Mouse (Mus musculus) embryonic facial prominence, embryonic 12.5 days (tissue): ENCODE data around the gene Nbas. TPM values are rescaled to one million over a fixed set of nuclear protein-coding genes. Genes with fewer than 3 reads are reported as not detected.

ENCODE experiments used
- ATAC-seq: fragments of 200-750 bp; cut with Nextera tagmentation; 2 replicates; pipeline ENCODE4 v1.8.0; 2017; ENCODE audit not compliant: insufficient number of reproducible peaks, insufficient read depth, low FRiP score, low TSS enrichment
- H3K27ac ChIP-seq: fragments of 300-500 bp; sonication (generic); 2 replicates; pipeline ENCODE4 v1.5.1; 2016; ENCODE audit warnings: mild to moderate bottlenecking
- H3K27me3 ChIP-seq: fragments of 300-500 bp; sonication (generic); 2 replicates; pipeline ENCODE4 v1.6.1; 2016; ENCODE audit warnings: mild to moderate bottlenecking, moderate library complexity
- H3K36me3 ChIP-seq: fragments of 300-500 bp; sonication (generic); 2 replicates; pipeline ENCODE4 v1.6.1; 2016; ENCODE audit warnings: mild to moderate bottlenecking
- H3K4me1 ChIP-seq: fragments of 300-500 bp; sonication (generic); 2 replicates; pipeline ENCODE4 v1.6.1; 2016
- H3K4me2 ChIP-seq: fragments of 300-500 bp; sonication (generic); replicated peaks from 2 replicates; pipeline ENCODE4 v1.6.1; 2016; ENCODE audit warnings: mild to moderate bottlenecking, moderate library complexity
- H3K4me3 ChIP-seq: fragments of 300-500 bp; sonication (generic); 2 replicates; pipeline ENCODE4 v1.5.1; 2016; ENCODE audit warnings: mild to moderate bottlenecking
- H3K9ac ChIP-seq: fragments of 300-500 bp; sonication (generic); 2 replicates; pipeline ENCODE4 v1.6.1; 2016; ENCODE audit warnings: mild to moderate bottlenecking, moderate library complexity
- H3K9me3 ChIP-seq: fragments of 300-500 bp; sonication (generic); 2 replicates; pipeline ENCODE4 v1.6.1; 2016; ENCODE audit warnings: mild to moderate bottlenecking, moderate library complexity
- WGBS: fragments of 180-500 bp; shearing (Covaris S2); methylation state at CpG from one replicate; pipeline ENCODE4 v1.1.7; 2016; 5-methylcytosine and 5-hydroxymethylcytosine counted together
- polyA plus RNA-seq: library from polyadenylated mRNA; unstranded; fragments of >200 nt; fragmentation: Nextera tagmentation; extraction: Ambion mirVana; gene quantifications from 2 replicates; pipeline ENCODE4 v1.2.1, GENCODE M21; 2016

Gene Nbas
- polyA plus RNA-seq, 1 experiment from 2014 or later = 16.3 TPM

DNA sequence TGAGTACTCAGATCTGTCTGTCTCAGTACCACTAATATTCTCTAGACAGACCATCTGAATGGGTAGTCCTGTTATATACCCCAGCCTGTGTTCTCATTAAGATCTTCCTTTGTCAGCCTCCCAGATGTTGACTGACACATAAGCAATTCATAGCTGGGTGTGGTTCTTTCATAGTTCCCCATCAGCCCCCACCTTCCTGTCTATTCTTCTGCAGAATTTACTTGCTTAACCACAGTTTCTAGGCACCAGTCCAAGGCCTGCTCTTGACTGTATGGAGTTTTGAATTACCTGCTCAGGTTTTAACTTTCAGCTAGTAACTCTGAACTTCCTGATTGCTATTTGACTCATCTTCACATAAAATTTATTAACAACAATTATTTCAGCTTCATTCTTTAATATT is 141.3 kb downstream of the Nbas start:
- no peak for ATAC-seq
- Histone ChIP-seq H3K27me3 (no peaks in the 10 kb centered on the region), H3K4me3 (no peak overlapping the region), H3K9ac (no peak overlapping the region), H3K9me3 (no peaks in the 10 kb centered on the region), H3K36me3 (no peaks in the 10 kb centered on the region), H3K4me2 (no peak overlapping the region), H3K27ac (no peak overlapping the region), H3K4me1 (no peaks in the 10 kb centered on the region)

DNA sequence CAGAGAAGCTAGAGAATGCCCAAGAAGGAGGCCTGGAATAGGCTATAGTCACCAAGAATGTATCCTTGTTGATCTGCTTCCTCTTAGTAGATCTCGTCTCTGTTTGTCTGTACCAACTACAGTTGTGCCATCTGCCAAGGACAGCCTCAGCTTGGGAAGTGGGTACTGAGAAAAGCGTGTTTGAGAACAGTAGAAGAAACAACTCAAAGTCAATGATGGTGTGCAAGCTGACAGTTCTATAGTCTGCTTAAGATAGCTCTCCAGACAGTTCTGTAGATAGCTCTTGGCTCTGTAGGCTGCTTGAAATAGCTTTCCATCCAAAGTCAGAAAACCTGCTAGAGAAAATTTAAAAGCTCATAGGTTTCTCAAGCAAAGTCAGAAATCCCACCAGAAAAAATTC is 149.7 kb downstream of the Nbas start:
- Histone ChIP-seq H3K9me3 (no peaks in the 10 kb centered on the region), H3K27ac (no peak overlapping the region), H3K4me2 (no peak overlapping the region), H3K4me1 (no peaks in the 10 kb centered on the region), H3K4me3 (no peak overlapping the region), H3K36me3 (peaks cover 9% of the 10 kb centered on the region; the same call in 1 of the 2 replicates), H3K27me3 (no peaks in the 10 kb centered on the region), H3K9ac (no peak overlapping the region)
- no peak for ATAC-seq
- WGBS = 97% methylated on average over 2 of the region's 2 CpGs

DNA sequence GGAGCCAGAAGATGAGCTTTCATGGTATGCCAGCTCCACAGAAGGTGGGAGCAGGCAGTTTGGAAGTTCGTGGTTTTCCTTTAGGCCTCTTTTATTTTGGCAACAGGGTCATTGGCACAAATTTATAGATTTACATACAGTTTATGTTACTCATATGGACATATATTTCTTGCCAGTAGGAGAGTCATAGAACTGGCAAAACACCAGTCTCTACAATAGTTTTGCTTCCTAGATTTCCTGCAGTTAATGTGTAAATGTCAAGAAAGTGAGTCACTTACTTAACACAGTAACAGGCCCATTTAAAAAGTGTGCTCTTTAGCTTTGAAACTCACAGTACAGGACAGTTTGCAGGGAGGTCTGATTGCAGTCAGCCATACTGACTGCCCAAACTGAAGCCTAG is 161.3 kb downstream of the Nbas start:
- H3K9me3 ChIP-seq = no peaks in the 10 kb centered on the region
- no peak overlapping the region for H3K27ac ChIP-seq
- no peak overlapping the region for H3K4me2 ChIP-seq
- peaks cover 9% of the 10 kb centered on the region for H3K36me3 ChIP-seq
- no peak overlapping the region for H3K9ac ChIP-seq
- no peaks in the 10 kb centered on the region for H3K27me3 ChIP-seq
- no peak for ATAC-seq
- 84% methylated on average over 1 of the region's 1 CpGs for WGBS
- H3K4me1 ChIP-seq = no peaks in the 10 kb centered on the region
- no peak overlapping the region for H3K4me3 ChIP-seq

DNA sequence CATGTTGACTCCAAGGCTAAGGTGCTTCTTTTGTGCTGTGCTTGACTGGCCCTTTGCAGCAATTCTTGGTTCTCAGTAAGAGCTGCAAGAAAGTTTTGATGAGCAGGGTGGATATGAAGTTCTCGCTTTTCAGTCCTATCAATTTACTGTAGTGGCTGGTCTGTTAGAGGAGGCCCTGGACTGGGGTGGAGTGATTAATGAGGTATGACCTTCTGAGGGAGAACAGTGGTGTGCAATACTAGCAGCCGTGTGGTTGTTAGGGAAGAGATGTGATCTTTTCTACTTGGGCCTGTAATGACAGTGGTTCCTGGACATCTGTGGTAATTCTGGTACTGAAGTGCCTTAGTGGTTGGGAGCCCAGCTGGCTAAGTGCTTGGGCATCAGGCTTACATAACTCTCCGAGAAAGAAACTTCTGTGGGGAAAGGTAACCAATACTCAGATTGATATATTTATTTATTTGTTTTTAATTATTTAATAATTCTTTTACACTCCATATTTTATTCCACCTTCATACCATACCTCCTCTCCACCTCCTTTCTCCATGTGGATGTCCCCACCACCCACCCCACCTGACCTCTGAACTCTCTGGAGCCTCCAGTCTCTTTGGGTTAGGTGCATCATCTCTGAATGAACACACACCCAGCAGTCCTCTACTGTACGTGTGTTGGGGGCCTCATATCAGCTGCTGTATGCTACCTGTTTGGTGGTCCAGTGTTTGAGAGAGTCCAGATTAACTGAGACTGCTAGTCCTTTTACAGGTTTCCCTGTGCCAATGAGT is 175.9 kb downstream of the Nbas start:
- Histone ChIP-seq H3K27me3 (no peaks in the 10 kb centered on the region), H3K36me3 (no peaks in the 10 kb centered on the region), H3K4me3 (no peak overlapping the region), H3K4me2 (no peak overlapping the region), H3K9ac (no peak overlapping the region), H3K4me1 (no peaks in the 10 kb centered on the region), H3K27ac (no peak overlapping the region), H3K9me3 (no peaks in the 10 kb centered on the region)
- ATAC-seq = no peak
- 80% methylated on average over 4 of the region's 4 CpGs for WGBS

DNA sequence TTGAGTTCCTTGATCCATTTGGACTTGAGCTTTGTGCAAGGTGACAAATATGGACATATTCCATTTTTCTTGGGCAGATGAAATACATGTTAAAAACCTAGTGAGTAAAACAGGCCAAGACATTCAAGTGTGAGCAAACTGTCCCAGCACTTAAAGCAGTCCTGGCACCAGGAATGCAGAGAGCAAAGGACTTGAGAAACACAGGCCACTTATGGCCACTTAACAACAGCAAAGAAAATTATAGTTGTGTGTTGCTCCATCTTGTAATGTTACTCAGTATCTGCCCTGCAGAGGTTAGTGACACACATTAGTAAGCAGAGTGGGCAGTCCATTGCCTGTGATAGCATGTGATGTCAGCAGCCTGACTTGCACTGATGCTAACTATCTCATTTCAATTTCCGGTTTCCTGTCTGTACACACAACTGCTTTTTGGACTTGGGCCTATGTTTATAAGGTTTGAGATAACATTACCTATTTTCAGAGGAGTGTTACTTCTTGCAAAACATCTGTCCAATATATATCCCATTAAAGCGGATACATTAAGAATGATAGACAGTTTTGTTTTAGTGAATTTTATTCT is 176.6 kb downstream of the Nbas start:
- H3K27ac ChIP-seq = no peak overlapping the region
- ATAC-seq = no peak
- no peak overlapping the region for H3K9ac ChIP-seq
- WGBS = 83% methylated on average over 2 of the region's 2 CpGs
- H3K4me1 ChIP-seq = no peaks in the 10 kb centered on the region
- no peaks in the 10 kb centered on the region for H3K27me3 ChIP-seq
- no peaks in the 10 kb centered on the region for H3K36me3 ChIP-seq
- H3K4me2 ChIP-seq = no peak overlapping the region
- H3K9me3 ChIP-seq = no peaks in the 10 kb centered on the region
- no peak overlapping the region for H3K4me3 ChIP-seq

DNA sequence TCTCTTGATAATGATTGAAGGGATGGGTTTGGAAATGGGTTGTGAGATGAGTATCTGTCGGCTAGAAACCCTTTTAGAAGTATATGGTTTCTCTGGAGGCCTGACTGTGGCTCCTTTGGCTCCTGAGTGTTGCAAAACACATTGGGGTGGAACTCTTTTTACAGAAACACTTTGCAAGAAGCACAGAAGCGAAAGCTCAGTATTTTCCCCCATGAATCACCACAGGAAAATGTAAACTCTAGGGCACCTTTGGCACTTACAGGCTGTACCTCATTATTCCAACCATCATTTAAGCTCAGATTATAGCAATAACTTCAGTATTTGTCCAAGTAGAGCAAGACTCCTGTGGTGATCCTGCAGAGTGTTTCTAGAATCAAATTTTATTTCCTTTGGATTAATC is 180.0 kb downstream of the Nbas start:
- H3K27me3 ChIP-seq = no peaks in the 10 kb centered on the region
- no peaks in the 10 kb centered on the region for H3K36me3 ChIP-seq
- no peaks in the 10 kb centered on the region for H3K9me3 ChIP-seq
- H3K4me3 ChIP-seq = no peak overlapping the region
- no peaks in the 10 kb centered on the region for H3K4me1 ChIP-seq
- no peak overlapping the region for H3K27ac ChIP-seq
- WGBS = 78% methylated on average over 2 of the region's 2 CpGs
- no peak overlapping the region for H3K9ac ChIP-seq
- no peak for ATAC-seq
- no peak overlapping the region for H3K4me2 ChIP-seq

DNA sequence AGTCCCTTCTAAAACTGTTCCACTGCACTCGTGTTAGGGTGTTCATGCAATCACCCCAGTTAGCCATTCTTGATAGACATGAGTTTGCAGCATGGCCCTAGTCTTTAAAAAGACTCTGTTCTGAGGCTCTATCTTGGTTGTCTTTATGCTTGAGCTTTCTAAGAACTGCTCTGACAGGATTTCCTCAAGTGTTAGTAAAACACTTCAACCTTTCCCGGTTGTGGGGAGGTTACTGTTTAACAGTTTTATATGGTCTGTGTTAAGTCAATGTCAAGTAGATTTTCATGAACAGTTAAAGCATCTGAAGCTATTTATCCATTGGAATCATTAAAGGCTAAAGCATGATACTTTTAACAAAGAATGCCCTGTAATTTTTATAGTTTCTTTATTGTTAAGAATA is 183.1 kb downstream of the Nbas start:
- Histone ChIP-seq H3K4me2 (no peak overlapping the region), H3K27me3 (no peaks in the 10 kb centered on the region), H3K4me1 (no peaks in the 10 kb centered on the region), H3K9ac (no peak overlapping the region), H3K9me3 (no peaks in the 10 kb centered on the region), H3K27ac (no peak overlapping the region), H3K36me3 (no peaks in the 10 kb centered on the region), H3K4me3 (no peak overlapping the region)
- 87% methylated on average over 2 of the region's 2 CpGs for WGBS
- no peak for ATAC-seq

DNA sequence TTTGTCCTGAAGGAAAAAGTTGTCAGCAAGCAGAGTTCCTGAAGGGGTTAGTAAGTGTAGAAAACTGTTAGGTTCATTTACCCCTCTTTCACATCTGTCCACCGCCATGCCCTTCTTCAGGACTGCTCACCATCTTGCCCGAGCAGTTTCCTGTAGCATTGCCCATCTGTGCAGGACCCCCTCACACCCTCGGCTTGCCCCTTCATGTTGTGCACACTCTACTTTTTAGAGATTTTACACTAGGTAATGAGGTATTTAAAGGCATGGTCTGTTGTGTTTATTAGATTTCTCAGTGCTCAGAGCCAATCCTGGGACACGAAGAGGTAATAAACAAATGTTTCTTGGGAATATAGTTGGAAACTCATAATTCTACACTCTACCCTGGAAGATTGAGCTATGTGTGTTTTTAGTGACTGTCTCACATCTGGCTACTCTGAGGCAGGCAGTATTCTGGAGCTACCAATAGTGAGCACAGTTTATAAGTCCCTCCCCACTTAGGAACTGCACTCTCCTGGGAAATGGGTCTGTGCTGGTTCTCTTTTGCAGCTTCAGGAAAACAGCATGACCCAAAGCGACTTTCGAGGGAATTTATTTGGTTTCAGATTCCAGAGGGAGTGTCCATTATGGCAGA is 191.4 kb downstream of the Nbas start:
- 81% methylated on average over 6 of the region's 6 CpGs for WGBS
- no peak overlapping the region for H3K27ac ChIP-seq
- ATAC-seq = no peak

DNA sequence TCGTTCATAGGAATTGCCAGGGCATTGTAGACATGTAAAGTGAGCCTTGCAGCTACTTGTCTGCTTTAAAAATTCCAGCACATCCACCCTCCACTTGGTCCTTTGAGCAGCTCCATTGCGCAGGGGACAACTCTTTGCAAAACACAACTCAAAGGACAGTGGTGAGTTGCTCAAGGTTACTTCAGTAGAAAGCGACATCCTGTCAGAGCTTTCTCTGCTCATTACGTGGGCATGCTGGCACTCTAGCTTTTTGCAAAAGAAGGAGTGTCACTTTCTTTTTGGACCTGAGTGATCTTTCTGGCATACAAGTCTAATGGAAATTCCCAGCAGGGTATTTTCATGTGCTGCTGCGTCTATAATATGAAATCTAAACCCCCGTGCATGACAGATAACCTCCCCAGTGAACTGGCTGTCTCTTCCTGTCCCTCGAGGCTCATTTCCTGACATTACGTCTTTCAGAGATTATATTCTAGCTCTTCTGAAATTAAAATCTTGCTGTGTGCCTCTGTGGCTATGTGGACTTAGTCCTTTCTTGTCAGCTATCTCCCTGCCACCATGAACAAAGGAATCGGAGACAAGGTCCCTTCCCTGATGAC is 192.7 kb downstream of the Nbas start:
- Histone ChIP-seq H3K27me3 (no peaks in the 10 kb centered on the region), H3K27ac (no peak overlapping the region), H3K4me2 (no peak overlapping the region), H3K9me3 (no peaks in the 10 kb centered on the region), H3K4me3 (no peak overlapping the region), H3K9ac (no peak overlapping the region), H3K36me3 (no peaks in the 10 kb centered on the region), H3K4me1 (no peaks in the 10 kb centered on the region)
- no peak for ATAC-seq
- 72% methylated on average over 9 of the region's 9 CpGs for WGBS

More for the DNA sequence above, 191.4 kb downstream of the Nbas start:
- H3K36me3 ChIP-seq = no peaks in the 10 kb centered on the region
- no peak overlapping the region for H3K4me3 ChIP-seq
- H3K4me1 ChIP-seq = no peaks in the 10 kb centered on the region
- H3K9ac ChIP-seq = no peak overlapping the region
- H3K4me2 ChIP-seq = no peak overlapping the region
- H3K27me3 ChIP-seq = no peaks in the 10 kb centered on the region
- no peaks in the 10 kb centered on the region for H3K9me3 ChIP-seq

DNA sequence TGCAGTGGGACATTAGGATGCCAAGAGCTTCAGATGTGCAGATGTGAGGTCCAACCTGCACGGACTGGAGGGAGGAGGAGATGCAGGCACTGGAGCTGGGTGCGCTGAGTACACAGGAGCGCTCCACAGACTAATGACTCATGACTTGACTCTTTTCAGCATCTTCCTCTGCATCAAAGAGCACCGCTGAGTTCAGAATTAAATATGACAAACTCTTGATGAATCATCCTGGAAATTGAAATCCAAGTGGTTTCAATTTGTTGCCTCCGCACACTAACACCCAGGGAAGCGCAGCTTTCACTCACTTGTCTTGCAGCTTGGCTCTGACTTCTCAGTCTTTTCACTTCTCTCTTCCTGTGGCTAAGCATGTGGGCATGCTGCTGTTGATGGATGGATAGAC is 193.5 kb downstream of the Nbas start:
- H3K27ac ChIP-seq = no peak overlapping the region
- H3K36me3 ChIP-seq = no peaks in the 10 kb centered on the region
- WGBS = 77% methylated on average over 6 of the region's 6 CpGs
- no peak overlapping the region for H3K4me3 ChIP-seq
- H3K27me3 ChIP-seq = no peaks in the 10 kb centered on the region
- no peak overlapping the region for H3K4me2 ChIP-seq
- no peak for ATAC-seq
- no peaks in the 10 kb centered on the region for H3K9me3 ChIP-seq
- no peaks in the 10 kb centered on the region for H3K4me1 ChIP-seq
- no peak overlapping the region for H3K9ac ChIP-seq

- Histone ChIP-seq H3K36me3 (no peaks in the 10 kb centered on the region), H3K4me1 (no peaks in the 10 kb centered on the region), H3K27me3 (no peaks in the 10 kb centered on the region), H3K9me3 (no peaks in the 10 kb centered on the region), H3K4me2 (no peak overlapping the region), H3K4me3 (no peak overlapping the region), H3K27ac (no peak overlapping the region), H3K9ac (no peak overlapping the region)
- WGBS = 96% methylated on average over 2 of the region's 2 CpGs
- ATAC-seq = no peak
Observed at GRCm38 (mm10) chr12:13465554-13465953, 196.6 kb downstream of the Nbas start.

DNA sequence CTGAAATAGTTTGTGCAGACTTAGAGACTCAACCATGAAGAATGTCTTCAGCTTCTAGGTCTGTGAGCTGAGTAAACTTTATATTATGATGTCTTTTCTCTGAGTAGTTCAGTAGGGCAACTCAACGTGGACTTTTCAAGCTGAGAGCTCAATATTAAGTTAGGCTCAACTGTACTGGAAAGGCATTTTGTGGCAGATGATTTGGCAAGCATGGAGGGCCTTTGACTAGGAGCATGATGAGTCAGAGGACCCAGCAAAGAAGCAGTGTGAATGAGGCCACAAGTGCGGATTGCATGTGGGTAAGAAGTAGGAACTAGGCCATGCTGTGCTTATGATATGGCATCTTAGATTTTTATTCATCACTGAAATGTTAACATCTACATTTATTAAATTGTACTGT is 205.9 kb downstream of the Nbas start:
- no peak for ATAC-seq
- no peaks in the 10 kb centered on the region; the same call in 1 of the 2 replicates for H3K36me3 ChIP-seq
- no peaks in the 10 kb centered on the region for H3K9me3 ChIP-seq
- no peaks in the 10 kb centered on the region for H3K4me1 ChIP-seq
- H3K9ac ChIP-seq = no peak overlapping the region
- H3K27me3 ChIP-seq = no peaks in the 10 kb centered on the region
- 90% methylated on average over 2 of the region's 2 CpGs for WGBS
- H3K4me2 ChIP-seq = no peak overlapping the region
- no peak overlapping the region for H3K4me3 ChIP-seq
- H3K27ac ChIP-seq = no peak overlapping the region
